Comparison of ENCODE assay signal across 8 mouse cellular contexts in genomic region chr1:180403357-180403693, GRCm38 (mm10).
A peak's percentile ranks its signal among the peaks of the same experiment; 100 is the strongest.
DNase-seq lines count a peak whose midpoint lies in the region; ATAC-seq and TF ChIP-seq lines count a peak whose summit lies in the region.
"Had no signal": no experiment of that assay in that cellular context is flagged by ENCODE, and none has a peak within 500 bp of the region (broad histone marks: within the 10 kb centered on the region; RNA-seq: fewer than 3 reads in every experiment).

No protein-coding gene starts in this region.

- TF ChIP-seq EP300 in heart, postnatal 0 days (IDR thresholded peaks at IDR 0.05; ENCODE audit: low read depth) = no peak

- H3K4me1 ChIP-seq in embryonic facial prominence, embryonic 11.5 days (ENCODE audit: control insufficient read depth, insufficient read depth, low read length) = peaks cover 5% of the 10 kb centered on the region; the same call in 1 of the 2 replicates
- peaks cover 54% of the 10 kb centered on the region for H3K4me1 ChIP-seq in heart, postnatal 0 days (ENCODE audit: control insufficient read depth, insufficient read depth)

- no peak for TF ChIP-seq CTCF in layer of hippocampus, adult 2 months (conservative IDR thresholded peaks at IDR 0.05)
- no peak for TF ChIP-seq CTCF in heart, postnatal 0 days (IDR thresholded peaks at IDR 0.05; ENCODE audit: low read depth)

- no peaks in the 10 kb centered on the region for H3K36me3 ChIP-seq in embryonic facial prominence, embryonic 11.5 days (replicated peaks; ENCODE audit: control insufficient read depth, insufficient read depth, low read depth, low read length)
- H3K36me3 ChIP-seq in heart, postnatal 0 days (replicated peaks; ENCODE audit: control insufficient read depth, insufficient read depth, low read length) = no peaks in the 10 kb centered on the region

- no peaks in the 10 kb centered on the region for H3K9me3 ChIP-seq in embryonic facial prominence, embryonic 11.5 days (replicated peaks; ENCODE audit: control insufficient read depth, low read length)
- H3K9me3 ChIP-seq in heart, postnatal 0 days (replicated peaks; ENCODE audit: control insufficient read depth, low read length) = no peaks in the 10 kb centered on the region

- peak overlapping the region; percentile 81 for H3K27ac ChIP-seq in layer of hippocampus, adult 2 months
- peak overlapping the region; percentile 78; the same call in 1 of the 2 replicates for H3K27ac ChIP-seq in embryonic facial prominence, embryonic 11.5 days (replicated peaks; ENCODE audit: low read depth, low read length)
- H3K27ac ChIP-seq in heart, postnatal 0 days (ENCODE audit: low read depth) = peak overlapping the region; percentile 92

- no peak overlapping the region for H3K4me2 ChIP-seq in embryonic facial prominence, embryonic 11.5 days (ENCODE audit: low read depth, low read length)
- peak overlapping the region; percentile 48 for H3K4me2 ChIP-seq in heart, postnatal 0 days (ENCODE audit: low read depth, low read length)

- no peak for ATAC-seq in embryonic facial prominence, embryonic 11.5 days (replicated peaks; ENCODE audit: insufficient number of reproducible peaks, low FRiP score, low TSS enrichment, low read depth)
- no peak for ATAC-seq in heart, postnatal 0 days (ENCODE audit: insufficient read depth, low read depth)
- ATAC-seq in monocyte, adult 5-6 weeks (replicated peaks; ENCODE audit: insufficient number of reproducible peaks, low FRiP score, low TSS enrichment, poor library complexity, severe bottlenecking) = peak; percentile 4

- 89% methylated on average over 8 of the region's 8 CpGs for WGBS in embryonic facial prominence, embryonic 11.5 days
- 60% methylated on average over 8 of the region's 8 CpGs for WGBS in heart, postnatal 0 days

- H3K4me3 ChIP-seq in layer of hippocampus, adult 2 months = no peak overlapping the region
- H3K4me3 ChIP-seq in embryonic facial prominence, embryonic 11.5 days (ENCODE audit: low read depth, low read length) = no peak overlapping the region
- H3K4me3 ChIP-seq in heart, postnatal 0 days (ENCODE audit: low read depth, low read length) = no peak overlapping the region
- H3K4me3 ChIP-seq: myocyte had no signal

- H3K27me3 ChIP-seq in embryonic facial prominence, embryonic 11.5 days (ENCODE audit: control insufficient read depth, insufficient read depth, low read length) = no peaks in the 10 kb centered on the region
- no peaks in the 10 kb centered on the region for H3K27me3 ChIP-seq in heart, postnatal 0 days (ENCODE audit: control insufficient read depth, insufficient read depth, low read length)

- no peak for DNase-seq in layer of hippocampus, adult 2 months (ENCODE audit: low spot score in 2 of 2)
- no peak for DNase-seq in layer of hippocampus, postnatal 36 days
- DNase-seq in embryonic facial prominence, embryonic 11.5 days (ENCODE audit: low spot score) = no peak
- no peak for DNase-seq in heart, postnatal 0 days (ENCODE audit: low spot score)
- no peak for DNase-seq in gastrocnemius, adult 18-20 months (ENCODE audit: low spot score)
- no peak for DNase-seq in right cerebral cortex, postnatal 25 days

- no peak overlapping the region for H3K9ac ChIP-seq in embryonic facial prominence, embryonic 11.5 days (replicated peaks; ENCODE audit: low read length)
- H3K9ac ChIP-seq in heart, postnatal 0 days (replicated peaks; ENCODE audit: low read depth, low read length) = no peak overlapping the region; the same call in 1 of the 2 replicates
